Mouse (Mus musculus) urinary bladder, postnatal 25 days (tissue): ENCODE results near the gene Serpine2.

Experiments used
- DNase-seq: peaks from one replicate; pipeline ENCODE4 v3.0.0; 2022; ENCODE audit warnings: low spot score

Gene Serpine2

GRCm38 (mm10) chr1:79861130-79861942 lies at the start of gene Serpine2:
Gene Serpine2, minus strand, starts transcription at chr1:79861180.
- DNase-seq: no peak

GRCm38 (mm10) chr1:79907811-79908210 lies 46.8 kb upstream of the Serpine2 start:
- no peak for DNase-seq

GRCm38 (mm10) chr1:79905241-79905640 lies 44.3 kb upstream of the Serpine2 start:
- DNase-seq: no peak

- DNase-seq: no peak
These were observed 41.9 kb upstream of the Serpine2 start for GRCm38 (mm10) chr1:79902901-79903300.

GRCm38 (mm10) chr1:79882648-79883047 lies 21.7 kb upstream of the Serpine2 start:
- DNase-seq: no peak

GRCm38 (mm10) chr1:79874741-79875140 lies 13.8 kb upstream of the Serpine2 start:
- DNase-seq: no peak

GRCm38 (mm10) chr1:79860411-79861039 lies 455 bp downstream of the Serpine2 start:
- no peak for DNase-seq

GRCm38 (mm10) chr1:79859975-79860374 lies 1.0 kb downstream of the Serpine2 start:
- no peak for DNase-seq

GRCm38 (mm10) chr1:79859026-79859425 lies 2.0 kb downstream of the Serpine2 start:
- no peak for DNase-seq

GRCm38 (mm10) chr1:79858389-79858994 lies 2.5 kb downstream of the Serpine2 start:
- peak; percentile 16 for DNase-seq

- no peak for DNase-seq
These were observed 3.1 kb downstream of the Serpine2 start for GRCm38 (mm10) chr1:79857681-79858388.

GRCm38 (mm10) chr1:79856756-79857155 lies 4.2 kb downstream of the Serpine2 start:
- no peak for DNase-seq

- no peak for DNase-seq
These were observed 7.5 kb downstream of the Serpine2 start for GRCm38 (mm10) chr1:79853527-79853926.

GRCm38 (mm10) chr1:79850341-79850740 lies 10.6 kb downstream of the Serpine2 start:
- no peak for DNase-seq

GRCm38 (mm10) chr1:79848663-79849062 lies 12.3 kb downstream of the Serpine2 start:
- no peak for DNase-seq

GRCm38 (mm10) chr1:79846891-79847290 lies 14.1 kb downstream of the Serpine2 start:
- no peak for DNase-seq

- DNase-seq: no peak
These were observed 28.1 kb downstream of the Serpine2 start for GRCm38 (mm10) chr1:79832719-79833404.

GRCm38 (mm10) chr1:79823951-79824633 lies 36.9 kb downstream of the Serpine2 start:
- DNase-seq: no peak

- DNase-seq: peak; percentile 25
These were observed 38.0 kb downstream of the Serpine2 start for GRCm38 (mm10) chr1:79822806-79823525.

GRCm38 (mm10) chr1:79819296-79819879 lies 41.6 kb downstream of the Serpine2 start:
- DNase-seq: no peak
